Mouse (Mus musculus): ENCODE data around the gene Zzz3.

The Zzz3 gene

DNA sequence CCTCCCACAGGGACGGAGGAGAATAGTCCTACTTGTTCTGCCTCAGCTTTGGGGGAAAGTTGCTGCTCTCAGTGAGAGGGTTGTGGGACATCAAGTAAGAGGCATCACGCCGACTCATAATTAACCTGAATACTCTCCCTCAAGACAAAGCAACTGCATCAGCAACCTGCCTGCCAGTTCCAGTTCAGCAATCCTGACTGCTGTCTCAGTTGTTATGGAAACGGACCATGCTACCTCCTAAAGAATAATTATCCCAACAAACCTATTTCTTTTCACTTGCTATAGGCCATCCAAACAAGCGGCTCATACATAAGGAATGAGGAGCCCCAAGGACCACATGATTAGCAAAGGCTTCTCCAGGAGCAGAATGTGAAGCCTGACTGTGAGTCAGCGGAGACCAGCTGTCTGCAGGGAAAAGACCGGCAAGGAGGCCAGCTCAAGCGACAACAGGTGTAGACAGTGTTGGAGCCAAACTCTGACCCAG is 100.2 kb downstream of the Zzz3 start:
- DNase-seq (ENCODE audit: low read depth, low spot score): no peak

DNA sequence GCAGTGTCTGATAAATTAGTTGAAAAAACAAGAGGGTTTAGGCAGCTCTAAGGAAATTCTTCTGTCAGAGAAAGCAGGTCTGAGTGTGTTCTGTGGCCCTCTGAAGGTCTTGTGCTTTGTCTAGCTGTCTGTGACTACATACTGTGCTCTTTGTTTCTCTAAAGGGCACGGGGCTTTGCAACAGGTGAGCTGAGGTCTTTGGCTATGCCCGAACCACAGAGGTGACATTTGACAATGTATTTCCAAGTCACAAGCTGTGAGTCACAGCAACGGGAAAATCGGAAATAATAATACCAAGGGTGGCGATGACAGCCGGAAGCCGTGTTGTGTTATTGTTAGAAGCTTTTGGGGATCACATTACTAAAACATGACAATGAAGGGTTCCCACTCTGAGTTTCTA is 101.8 kb downstream of the Zzz3 start:
- no peak for DNase-seq (ENCODE audit: low read depth, low spot score)

GRCm38 (mm10) chr3:152497842-152498241 is 102.6 kb downstream of the Zzz3 start:
- no peak for DNase-seq (ENCODE audit: low read depth, low spot score)

GRCm38 (mm10) chr3:152498968-152499696 is 103.9 kb downstream of the Zzz3 start:
- DNase-seq (ENCODE audit: low read depth, low spot score): no peak

GRCm38 (mm10) chr3:152507900-152508299 is 112.6 kb downstream of the Zzz3 start:
- DNase-seq (ENCODE audit: low read depth, low spot score): no peak

DNA sequence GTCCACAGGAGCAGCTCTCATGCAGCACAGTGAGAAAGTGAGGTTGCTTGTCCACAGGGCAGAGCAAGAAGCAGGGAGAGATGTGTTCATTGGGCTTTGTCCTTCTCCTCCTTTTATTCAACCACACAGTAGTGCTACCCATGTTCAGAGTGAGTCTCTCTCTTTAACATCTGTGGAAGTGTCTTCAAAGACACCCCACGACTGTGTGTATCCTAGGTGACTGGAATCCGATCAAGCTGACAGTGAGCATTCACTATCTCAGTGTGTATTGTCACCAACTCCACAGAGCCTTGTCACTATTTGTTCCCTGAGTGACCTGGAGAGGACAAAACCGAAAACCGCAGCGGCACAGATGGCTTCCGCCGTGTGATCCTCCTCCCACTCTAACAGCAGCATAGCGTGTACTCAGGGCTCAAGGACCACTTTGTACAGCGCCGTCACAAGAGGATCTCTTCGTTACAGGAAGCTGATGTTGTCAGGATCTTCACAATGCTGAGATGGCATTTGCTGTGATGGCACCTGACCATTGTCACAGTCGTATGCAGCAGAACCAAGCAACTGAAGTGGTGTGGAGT is 113.2 kb downstream of the Zzz3 start:
- no peak for DNase-seq (ENCODE audit: low read depth, low spot score)

GRCm38 (mm10) chr3:152509268-152509667 is 114.0 kb downstream of the Zzz3 start:
- no peak for DNase-seq (ENCODE audit: low read depth, low spot score)

Data from ES-CJ7 (cell line).